Mouse (Mus musculus) thymus, adult 2 months (tissue): ENCODE results near the gene Cdk5r1.

Experiments
- CTCF ChIP-seq: fragments of 200-500 bp; IDR thresholded peaks from 2 replicates; pipeline ENCODE4 v1.5.1; 2012; ENCODE audit warnings: mild to moderate bottlenecking, control low read depth, low read length, moderate library complexity, borderline replicate concordance; ENCODE audit not compliant: control insufficient read depth, poor library complexity, insufficient read depth; ENCODE audit errors: extremely low read depth
- POLR2A ChIP-seq: fragments of 200-500 bp; IDR thresholded peaks from 2 replicates; pipeline ENCODE4 v1.6.1; 2012; ENCODE audit warnings: mild to moderate bottlenecking, low read length, control low read depth, moderate library complexity; ENCODE audit not compliant: control insufficient read depth, poor library complexity, insufficient read depth; ENCODE audit errors: extremely low read depth

DNA sequence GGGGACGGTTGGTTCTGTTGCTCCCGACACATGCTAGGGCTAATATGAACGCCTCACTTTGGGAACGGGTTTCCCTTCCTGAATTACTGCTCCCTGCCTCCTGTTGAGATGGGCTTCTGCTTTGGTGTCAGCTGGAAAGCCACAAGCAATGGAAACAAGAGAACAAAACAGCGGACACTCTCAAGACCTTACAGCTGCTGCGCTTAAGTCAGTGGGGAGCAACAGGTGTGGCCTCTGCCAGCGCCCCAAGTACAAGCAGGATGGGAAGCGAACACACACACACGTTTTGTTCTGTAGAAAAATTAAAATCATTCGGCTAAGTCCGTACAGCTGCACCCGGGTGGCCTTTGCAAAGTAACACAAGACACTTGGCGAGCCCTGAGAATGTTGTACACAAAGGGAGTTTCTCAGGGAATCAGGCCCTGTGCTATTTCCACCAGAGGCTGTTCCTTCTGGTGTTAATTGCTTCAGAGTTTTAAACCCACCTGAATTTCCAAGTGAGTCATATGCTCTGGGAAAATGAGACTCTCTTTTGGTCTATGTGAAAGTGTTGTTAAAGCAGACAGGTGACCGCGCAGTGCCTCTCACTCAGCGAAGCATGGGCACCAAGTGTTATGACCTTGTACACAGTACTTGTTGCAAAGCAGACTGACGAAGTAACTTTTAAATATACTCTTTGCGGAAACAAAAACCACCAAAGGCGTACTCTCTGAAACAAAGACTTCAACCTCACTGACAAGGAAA lies 35.7 kb downstream of the Cdk5r1 start:
- TF ChIP-seq CTCF (no peak), POLR2A (no peak)
